Mouse (Mus musculus) 3134 (cell line): ENCODE measurements around the gene Myh3.
"Not testable (repeated sequence)": the region's sequence is repeated elsewhere in the genome, so short reads cannot be mapped to it uniquely, and the experiment has no call there.

Source experiments
- DNase-seq: peaks from one replicate; pipeline ENCODE4 v3.0.0-alpha.2; 2011; ENCODE audit warnings: low spot score; ENCODE audit not compliant: insufficient read length; ENCODE audit errors: extremely low read depth

Gene Myh3

DNA sequence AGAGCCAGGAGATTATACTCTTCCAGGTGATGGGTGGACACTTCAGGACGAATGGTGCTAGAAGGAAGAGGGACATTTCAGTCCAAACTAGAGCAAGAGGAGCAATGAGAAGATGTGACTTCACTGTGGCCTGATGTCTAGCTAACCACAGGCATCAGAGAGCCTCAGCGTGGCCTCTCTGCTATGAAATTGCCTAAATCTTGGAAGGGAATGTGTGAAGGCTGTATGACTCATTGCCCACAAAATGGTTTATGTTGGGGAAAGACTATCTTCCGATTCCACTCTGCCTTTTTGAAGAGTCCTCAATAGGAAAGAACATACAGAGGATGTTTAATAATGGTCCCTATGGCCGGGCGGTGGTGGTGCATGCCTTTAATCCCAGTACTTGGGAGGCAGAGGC lies 1.3 kb upstream of the Myh3 start:
- DNase-seq: peak; percentile 64

DNA sequence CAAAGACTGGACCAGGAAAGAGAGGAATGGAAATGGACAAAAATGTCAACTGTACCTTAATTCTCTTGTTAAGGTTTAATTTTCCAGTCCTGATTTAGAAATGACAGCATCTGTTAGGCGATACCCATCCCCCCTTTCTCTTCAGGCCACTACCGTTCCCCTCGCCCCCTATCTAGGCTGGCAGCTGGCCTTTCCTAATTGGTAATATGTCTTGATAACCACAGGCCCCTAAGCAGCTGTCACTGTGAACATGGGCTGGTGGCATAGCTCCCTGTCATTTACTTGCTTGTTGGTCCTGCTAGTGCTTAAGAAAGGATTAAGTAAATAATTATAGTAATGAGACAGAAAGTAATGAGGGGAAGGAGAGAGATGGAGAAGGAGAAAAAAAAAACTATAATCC lies 665 bp upstream of the Myh3 start:
- DNase-seq: no peak

DNA sequence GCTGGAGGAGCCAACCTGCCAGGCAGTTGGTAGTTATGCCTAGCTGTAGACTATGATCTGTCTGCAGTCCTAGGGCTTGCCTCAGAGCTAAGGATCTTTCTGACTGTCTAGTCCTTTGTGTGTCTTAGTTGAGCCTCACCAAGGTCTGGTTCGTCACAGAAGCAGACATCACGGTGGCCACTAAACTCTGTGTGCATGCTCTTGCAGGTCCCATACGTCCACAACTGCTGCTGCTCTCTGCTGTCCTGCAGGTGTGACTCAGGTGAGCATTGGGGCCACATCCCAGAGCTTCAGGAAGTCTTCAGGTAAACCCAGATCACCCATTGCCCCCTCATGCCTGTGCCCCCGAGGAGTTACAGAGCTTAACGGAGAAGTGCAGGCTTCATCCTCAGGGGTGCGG lies 788 bp downstream of the Myh3 start:
- DNase-seq: no peak

DNA sequence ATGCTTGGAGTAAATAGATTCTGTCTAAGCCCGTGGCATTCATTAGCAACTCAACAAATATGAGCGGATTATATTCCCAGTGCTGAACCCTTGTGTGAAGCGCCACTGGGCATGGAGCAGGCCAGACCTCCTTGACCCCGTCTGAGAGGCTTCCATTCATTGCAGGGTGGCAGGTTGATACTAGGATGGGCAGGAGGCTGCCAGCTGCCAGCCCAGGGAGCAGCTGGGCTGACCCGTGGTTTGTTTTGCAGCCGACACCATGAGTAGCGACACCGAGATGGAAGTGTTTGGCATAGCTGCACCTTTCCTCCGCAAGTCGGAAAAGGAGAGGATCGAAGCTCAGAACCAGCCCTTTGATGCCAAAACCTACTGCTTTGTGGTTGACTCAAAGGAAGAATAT lies 1.6 kb downstream of the Myh3 start:
- DNase-seq: no peak

DNA sequence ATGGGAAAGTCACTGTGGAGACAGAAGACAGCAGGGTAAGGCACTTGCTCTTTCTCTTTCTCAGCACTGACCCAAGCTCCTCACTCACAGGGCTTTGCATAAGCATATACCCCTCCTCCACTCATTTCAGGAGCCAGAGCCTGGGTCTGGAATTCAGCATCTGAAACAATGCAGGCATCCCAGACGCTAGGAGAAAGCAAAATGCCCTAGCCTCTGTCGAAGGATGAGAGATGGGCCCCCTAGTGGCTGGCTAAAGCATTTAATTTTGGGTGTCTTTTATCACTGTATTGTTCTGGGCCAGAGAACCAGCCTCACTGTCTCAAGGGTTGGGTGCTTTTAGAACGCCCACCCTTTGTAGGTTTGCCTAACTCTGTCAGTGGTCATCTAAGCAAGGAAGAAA lies 2.1 kb downstream of the Myh3 start:
- no peak for DNase-seq

DNA sequence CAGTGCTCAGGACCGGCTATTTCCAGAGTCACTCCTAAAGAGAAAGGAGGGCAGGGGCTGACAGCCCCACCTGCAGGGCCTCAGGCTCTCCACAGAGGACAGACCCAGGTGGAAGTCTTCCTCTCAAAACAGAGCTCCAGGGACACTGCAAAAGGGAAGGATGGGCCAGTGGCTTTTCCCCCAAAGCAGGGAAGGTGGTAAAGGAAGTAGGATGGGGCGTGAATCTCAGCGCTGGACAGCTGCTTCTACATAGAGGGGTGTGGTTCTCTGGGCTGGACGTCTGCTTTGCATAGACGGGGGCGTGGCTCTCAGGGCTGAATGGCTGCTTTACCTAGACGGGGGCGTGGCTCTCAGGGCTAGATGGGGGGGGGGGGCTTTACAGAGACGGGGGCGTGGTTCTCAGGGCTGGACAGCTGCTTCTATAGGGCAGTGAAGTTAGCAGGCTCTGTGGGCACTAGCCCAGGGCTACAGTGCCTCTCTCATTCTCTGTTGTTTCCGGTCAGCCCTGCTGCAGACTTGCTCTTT lies 3.1 kb downstream of the Myh3 start:
- peak; percentile 86 for DNase-seq

DNA sequence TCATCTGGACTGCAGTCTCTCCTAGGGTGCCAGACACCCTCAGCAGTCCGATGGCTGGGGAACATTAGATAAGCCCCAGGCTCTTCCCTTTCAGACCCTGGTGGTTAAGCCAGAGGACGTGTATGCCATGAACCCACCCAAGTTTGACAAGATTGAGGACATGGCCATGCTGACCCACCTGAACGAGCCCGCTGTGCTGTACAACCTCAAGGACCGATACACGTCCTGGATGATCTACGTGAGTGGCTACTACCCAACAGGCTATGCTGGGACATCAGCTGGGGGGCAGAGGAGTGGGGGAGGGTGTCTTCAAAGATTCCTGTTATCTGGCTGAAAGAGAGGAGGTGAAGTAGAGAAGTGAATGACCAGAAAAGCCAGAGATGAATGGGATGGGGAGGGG lies 4.1 kb downstream of the Myh3 start:
- no peak for DNase-seq

DNA sequence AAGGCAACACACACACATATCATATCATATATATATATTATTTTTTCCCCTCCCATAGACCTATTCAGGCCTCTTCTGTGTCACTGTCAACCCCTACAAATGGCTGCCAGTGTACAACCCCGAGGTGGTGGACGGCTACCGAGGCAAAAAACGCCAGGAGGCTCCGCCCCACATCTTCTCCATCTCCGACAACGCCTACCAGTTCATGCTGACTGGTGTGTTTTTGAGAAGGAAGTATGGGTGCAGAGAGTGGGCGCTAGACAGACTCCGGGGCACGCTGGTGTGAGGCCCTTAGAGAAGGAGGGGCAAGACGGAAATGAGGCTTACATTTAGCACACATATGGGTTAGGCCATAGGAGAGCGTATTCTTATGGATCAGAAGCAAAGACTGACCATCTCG lies 4.7 kb downstream of the Myh3 start:
- DNase-seq: no peak

DNA sequence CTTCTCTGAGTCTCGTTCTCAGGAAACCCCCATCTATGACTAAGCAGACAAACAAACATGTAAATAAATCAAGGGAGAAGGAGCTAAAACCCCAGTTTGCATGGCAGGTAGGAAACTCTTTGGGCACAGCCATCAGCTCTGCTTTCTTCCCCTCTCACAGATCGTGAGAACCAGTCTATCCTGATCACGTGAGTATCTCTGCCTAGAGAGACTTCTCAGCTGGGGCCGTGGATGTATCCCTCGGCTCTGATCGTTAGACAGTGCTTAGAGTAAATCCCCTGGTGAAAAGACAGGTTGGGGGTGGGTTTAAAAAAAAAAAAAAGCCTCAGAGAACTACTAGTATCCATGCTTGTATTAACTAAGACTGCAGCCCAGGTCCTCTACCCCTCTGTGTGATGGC lies 5.1 kb downstream of the Myh3 start:
- DNase-seq: no peak

DNA sequence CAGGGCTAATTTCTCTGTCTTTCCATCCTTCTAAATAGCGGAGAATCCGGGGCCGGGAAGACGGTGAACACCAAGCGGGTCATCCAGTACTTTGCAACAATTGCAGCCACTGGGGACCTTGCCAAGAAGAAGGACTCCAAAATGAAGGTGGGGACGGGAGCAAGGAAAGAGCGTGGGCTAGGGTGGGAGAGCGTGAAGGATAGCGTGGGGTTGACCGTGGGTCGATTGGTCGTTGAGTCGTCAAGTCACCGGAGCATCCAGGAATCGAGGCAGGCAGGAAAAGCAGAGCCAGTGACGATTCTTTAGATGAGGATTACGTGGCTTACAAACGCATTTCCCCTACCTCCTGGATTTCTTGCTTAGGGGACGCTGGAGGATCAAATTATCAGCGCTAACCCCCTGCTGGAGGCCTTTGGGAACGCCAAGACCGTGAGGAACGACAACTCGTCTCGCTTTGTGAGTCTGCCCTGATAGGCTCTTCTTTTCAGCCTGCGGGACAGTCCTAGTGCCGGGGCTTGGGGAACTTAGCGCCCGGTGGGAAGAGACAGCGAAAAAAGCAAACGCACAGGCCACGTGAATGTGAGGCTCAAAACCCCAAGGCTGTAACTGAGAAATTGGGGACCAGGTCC lies 5.7 kb downstream of the Myh3 start:
- DNase-seq: no peak

DNA sequence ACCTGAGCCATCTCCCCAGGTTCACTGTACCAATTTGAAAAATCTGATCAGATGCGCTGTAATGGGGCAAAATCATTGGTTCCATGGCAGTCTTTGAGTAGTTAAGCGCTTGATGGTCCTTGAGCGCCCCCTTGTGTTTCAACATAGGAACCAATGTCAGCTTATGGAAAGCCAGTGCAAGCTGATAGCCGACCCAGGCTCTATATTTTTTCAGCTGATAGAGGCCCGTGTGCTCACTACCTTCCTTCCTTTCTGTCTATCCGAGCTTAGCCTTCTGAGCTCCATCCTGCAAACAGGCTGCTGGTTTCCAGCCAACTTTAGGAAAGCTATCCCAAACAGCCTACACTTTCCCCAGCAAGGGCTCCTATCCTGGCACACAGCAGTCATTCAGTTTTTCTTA lies 7.4 kb downstream of the Myh3 start:
- DNase-seq: no peak

DNA sequence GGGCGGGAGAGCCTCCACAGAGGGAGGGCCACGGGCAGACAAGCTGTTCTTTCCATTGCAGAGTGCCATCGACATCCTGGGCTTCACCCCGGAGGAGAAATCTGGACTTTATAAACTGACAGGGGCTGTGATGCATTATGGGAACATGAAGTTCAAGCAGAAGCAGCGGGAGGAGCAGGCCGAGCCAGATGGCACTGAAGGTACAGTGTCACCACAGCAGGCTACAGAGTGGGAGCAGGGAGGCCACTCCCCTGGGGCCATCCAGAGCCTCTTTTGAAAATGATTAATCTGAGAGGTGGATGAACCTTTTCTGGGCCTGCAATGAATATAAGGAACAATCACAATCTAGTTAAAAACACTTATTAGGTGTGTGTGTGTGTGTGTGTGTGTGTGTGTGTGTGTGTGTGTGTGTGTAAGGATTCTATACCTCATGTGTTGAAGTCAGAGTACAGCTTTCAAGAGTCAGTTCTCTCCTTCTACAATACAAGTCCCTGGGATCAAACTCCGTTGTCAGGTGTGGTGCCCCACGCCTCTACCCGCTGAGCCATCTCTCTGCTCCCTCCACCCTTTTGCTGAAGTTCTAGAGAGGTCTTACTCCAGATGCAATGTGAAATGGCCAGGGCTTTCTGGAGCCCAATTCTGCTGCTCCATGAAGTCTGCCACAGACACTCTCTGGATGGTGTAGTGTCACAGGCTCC lies 8.5 kb downstream of the Myh3 start:
- no peak for DNase-seq

DNA sequence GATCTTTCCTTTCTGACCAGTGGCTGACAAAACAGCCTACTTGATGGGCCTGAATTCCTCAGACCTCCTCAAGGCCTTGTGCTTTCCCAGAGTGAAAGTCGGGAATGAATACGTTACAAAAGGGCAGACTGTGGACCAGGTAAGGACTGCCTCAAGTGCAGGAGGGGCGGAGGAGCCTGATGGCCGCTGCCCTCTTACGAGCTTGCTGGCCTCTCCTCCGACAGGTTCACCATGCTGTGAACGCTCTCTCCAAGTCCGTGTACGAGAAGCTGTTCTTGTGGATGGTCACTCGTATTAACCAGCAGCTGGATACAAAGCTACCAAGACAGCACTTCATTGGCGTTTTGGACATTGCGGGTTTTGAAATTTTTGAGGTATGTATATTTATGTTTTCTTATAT lies 9.1 kb downstream of the Myh3 start:
- DNase-seq: no peak

DNA sequence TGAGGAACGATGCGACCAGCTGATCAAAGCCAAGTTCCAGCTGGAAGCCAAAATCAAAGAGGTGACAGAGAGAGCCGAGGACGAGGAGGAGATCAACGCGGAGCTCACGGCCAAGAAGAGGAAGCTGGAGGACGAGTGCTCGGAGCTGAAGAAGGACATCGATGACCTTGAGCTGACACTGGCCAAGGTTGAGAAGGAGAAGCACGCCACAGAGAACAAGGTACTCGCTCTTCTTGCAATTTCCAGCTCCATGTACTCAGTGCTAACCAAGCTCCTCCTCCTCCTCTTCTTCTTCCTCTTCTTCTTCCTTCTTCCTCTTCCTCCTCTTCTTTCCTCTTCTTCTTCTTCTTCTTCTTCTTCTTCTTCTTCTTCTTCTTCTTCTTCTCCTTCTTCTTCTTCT lies 14.3 kb downstream of the Myh3 start:
- DNase-seq: not testable (repeated sequence)

DNA sequence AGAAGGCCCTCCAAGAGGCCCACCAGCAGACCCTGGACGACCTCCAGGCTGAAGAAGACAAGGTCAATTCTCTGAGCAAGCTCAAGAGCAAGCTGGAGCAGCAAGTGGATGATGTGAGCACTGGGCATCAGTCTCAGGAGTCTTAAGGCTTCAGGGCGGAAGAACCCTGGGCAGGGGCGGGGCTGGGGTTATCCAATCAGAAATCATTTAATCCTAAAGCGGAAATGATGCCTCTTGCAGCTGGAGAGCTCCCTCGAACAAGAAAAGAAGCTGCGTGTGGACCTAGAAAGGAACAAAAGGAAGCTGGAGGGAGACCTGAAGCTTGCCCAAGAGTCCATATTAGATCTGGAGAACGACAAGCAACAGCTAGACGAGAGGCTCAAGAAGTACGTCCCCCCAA lies 15.1 kb downstream of the Myh3 start:
- no peak for DNase-seq

DNA sequence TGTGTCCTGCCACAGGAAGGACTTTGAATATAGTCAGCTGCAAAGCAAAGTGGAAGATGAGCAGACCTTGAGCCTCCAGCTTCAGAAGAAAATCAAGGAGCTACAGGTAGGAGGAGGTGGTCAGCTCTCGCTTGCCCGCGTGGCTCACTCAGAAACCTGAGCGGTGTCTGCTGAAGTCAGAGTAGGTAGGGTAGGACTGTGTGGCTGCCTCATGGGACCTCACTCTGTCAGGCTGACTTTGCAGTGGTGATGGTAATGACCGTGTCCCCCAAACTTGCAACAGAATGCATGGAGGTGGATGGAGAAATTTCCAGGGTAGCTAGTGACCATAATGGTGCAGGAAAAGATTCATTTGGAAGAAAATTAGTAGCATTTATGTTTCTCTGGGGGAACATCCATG lies 15.6 kb downstream of the Myh3 start:
- DNase-seq: no peak

DNA sequence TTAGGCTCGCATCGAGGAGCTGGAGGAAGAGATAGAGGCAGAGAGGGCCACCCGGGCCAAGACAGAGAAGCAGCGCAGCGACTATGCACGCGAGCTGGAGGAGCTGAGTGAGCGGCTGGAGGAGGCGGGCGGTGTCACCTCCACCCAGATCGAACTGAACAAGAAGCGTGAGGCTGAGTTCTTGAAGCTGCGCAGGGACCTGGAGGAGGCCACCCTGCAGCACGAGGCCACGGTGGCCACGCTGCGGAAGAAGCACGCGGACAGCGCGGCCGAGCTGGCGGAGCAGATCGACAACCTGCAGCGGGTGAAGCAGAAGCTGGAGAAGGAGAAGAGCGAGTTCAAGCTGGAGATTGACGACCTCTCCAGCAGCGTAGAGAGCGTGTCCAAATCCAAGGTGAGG lies 16.4 kb downstream of the Myh3 start:
- no peak for DNase-seq

DNA sequence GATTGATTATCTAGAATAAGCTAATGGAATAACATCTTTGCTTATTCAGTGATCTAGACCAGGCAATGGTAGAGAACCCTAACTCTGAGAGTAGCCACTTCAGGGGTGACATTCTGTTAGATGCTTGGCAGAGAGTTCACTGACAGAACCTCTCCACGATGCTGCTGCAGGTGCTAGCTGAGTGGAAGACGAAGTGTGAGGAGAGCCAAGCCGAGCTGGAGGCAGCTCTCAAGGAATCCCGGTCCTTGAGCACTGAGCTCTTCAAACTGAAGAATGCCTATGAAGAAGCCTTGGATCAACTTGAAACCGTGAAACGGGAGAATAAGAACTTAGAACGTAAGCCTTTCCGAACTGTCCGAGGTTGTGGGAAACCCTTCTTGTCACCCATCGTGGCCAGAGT lies 19.6 kb downstream of the Myh3 start:
- DNase-seq: no peak

DNA sequence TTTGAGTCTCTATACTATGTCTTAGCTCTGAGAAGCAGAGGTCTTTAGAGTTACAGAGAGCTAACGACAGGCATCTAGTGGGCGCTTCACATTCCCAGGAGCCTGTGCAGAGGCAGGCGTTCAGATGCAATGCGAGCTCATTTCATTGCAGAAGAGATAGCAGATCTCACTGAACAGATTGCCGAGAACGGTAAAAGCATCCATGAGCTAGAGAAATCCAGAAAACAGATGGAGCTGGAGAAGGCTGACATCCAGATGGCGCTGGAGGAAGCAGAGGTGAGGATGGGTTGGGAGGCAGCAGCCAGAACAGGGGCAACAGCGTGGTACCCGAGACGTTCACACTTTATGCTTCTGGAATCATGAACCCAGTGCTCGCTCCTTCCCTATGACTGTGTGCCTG lies 20.3 kb downstream of the Myh3 start:
- DNase-seq: no peak

DNA sequence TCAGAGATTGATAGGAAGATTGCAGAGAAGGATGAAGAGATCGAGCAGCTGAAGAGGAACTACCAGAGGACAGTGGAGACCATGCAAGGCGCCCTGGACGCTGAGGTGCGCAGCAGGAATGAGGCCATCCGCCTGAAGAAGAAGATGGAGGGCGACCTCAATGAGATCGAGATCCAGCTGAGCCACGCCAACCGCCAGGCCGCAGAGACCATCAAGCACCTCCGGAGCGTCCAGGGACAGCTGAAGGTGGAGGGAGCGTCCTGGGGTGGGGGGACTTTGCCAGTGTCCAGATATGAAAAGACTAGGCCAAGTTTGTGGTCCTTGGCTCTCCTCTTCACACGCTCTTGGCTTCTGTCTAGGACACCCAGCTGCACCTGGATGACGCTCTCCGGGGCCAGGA lies 21.1 kb downstream of the Myh3 start:
- DNase-seq: no peak

DNA sequence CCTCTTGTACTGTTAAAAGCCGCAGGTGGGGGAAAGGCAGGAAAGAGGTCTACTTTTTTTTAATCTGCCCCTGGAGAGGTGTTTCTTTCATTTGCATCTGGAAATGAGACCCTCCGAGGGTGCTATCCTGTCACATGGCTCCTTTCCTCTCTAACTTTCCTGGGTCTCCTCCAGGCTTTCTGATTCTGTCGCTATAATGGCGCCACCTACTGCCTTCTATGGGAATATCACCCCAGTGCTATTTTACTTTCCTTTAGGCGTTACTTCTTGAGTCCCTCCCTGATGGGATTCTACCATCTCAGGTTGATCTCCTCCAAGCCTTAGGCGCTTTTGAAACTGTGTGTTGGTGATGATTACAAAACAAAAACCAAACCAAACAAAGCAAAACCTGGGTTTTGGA lies 22.1 kb downstream of the Myh3 start:
- no peak for DNase-seq

DNA sequence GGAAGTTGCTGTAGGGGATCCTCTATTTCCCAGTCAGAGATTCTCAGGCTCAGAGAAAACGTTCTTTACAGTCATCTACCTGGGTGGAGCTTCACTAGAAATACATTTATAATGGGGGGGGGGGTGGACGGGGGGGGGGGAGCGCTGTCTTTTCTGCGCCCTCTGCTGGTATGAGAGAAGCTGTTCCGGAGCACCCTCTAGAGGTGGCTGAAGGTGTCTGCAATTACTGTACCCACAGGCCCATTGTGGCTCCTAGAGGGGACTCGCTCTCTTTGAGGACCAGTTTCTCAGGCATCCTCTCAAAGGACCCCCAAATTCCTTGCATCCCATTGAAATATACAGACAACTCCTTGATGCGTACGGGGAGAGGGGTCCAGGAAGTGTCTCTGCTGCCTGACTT lies 23.6 kb downstream of the Myh3 start:
- no peak for DNase-seq

DNA sequence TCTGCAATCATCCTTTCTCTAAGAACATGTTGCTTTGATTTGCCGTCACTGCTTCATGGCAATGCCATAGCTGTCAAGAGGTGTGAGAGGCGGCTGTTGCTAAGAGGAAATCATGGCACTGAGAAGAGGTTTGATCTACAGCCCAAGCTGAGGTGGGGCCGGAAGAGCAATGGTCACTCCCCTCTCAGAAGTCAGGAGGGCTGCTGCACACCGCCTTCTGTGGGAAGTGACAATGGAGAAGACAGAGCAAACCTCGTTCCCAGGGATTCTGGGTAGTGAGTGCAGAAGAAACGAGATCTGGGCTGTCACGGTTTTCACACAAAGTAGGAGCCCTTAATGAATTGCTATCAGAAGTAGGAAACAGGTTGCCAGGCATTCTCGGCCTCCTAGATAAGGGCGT lies 25.2 kb downstream of the Myh3 start:
- no peak for DNase-seq
